Mouse (Mus musculus) left cerebral cortex, postnatal 36 days (tissue): Measurements from ENCODE around the gene Alox12b. TPM values are rescaled to one million over a fixed set of nuclear protein-coding genes. Genes with fewer than 3 reads are reported as not detected.

Experiments
- DNase-seq, 2 experiments: peaks; one replicate each; pipeline ENCODE4 v3.0.0; 2021 to 2022; ENCODE audit warnings: low spot score in 2 of 2, mixed read lengths in 1 of 2
- intact Hi-C: fragments of 180-260 bp; cut with DNase I; formaldehyde crosslinking; loops from one replicate; pipeline ENCODE4 v1.15.1; 2025
- total RNA-seq, 2 experiments: library from RNA; stranded (reverse); gene quantifications; 2 replicates each; pipeline ENCODE4 v1.2.3; 2021

Gene Alox12b
- total RNA-seq, 2 experiments from 2014 or later = 6.0 to 6.1 TPM

DNA sequence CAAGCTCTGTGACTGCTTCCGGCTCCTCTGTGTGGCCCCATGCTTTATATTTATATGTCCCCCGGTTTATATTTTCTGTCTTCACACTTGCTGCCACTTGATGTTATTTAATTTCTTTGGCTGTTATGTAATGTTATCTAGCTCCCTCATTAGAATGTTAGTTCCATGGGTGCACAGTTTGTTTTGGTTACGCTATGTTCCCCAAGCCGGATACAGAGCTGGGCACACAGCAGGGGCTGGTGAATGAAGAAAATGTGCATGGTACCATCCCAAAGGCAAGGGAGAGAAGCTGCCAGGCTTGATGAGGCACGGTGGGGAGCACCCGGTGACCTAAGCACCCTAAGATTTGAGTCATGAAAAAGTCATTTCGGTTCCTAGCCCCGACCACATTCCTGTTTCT lies 3.0 kb upstream of the Alox12b start:
- DNase-seq = no peak
- intact Hi-C loops = no loop called here

DNA sequence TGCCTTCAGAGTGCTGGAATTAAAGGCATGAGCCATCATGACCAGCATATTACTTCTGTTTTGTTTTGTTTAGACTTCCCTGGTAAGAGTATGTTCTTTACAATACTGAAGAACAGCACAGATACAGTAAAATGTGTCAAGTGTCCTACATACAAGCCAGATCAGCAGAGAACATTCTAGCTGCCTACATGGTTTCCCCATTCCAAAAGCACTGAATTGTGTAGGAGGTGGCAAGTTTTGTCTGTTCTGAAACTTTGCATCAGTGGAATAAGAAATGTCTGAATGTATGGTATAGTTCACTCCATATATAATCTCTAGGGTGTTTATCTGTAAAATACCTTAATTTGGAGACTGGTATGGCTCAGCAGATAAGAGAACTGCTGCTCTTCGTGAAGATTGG lies 1.4 kb upstream of the Alox12b start:
- no peak for DNase-seq
- intact Hi-C loops = no loop called here

DNA sequence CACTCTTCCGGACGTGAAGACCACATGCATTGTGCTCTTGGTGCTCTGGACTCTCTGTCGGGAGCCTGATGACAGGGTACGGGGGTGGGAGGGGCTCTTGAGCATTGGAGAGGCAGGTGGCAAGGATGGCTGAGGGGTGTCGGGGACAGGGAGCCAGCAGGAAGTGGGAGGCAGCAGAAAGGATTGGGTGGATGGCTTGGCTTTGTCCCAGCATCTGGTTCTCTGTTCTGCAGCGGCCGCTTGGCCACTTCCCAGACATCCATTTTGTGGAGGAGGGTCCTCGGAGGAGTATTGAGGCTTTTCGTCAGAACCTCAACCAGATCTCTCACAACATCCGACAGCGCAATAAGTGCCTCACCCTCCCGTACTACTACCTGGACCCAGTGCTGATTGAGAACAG lies 12.5 kb downstream of the Alox12b start:
- intact Hi-C loops = no loop called here
- peak; percentile 48 to 71 for DNase-seq

DNA sequence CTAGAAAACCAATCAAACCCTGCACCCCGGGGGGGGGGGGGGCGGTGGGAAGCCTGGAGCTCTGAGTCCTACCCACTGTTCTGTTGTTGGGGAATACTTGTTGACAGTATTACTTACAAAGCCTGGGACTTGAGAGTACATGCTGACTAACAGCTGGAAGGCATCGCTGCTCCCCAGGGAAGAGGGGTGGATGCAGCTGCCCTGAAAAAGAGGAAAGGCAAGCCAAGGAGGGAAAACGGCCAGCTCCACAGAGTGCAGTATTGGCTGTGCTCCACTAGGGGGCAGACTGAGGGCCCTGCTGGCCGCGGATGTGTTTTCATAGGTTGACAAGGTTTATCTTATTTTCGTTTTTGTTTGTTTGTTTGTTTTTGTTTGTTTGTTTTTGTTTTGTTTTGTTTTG lies 14.8 kb downstream of the Alox12b start:
- intact Hi-C loops = no loop called here
- peak in 1 of 2 experiments; percentile 26 for DNase-seq

DNA sequence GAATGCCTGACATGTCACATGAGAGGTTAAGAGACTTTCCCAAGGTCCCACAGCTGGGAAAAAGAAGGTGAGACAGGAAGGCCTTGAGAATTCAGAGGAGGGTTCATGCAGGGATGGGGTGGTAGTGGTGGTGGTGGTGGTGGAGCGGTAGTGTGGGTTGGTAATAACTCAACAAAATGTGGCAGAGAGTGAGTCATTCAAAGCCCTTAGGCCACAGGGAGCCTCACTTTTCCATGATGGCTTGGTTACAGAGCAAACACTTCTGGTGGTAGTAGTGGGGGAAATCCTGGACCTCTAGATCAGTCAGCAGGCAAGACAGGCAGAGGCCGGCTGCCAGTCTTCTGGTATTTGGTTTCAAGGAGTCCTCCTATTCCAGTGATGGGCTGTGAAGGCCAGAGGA lies 15.8 kb downstream of the Alox12b start:
- intact Hi-C loops = no loop called here
- DNase-seq = no peak

DNA sequence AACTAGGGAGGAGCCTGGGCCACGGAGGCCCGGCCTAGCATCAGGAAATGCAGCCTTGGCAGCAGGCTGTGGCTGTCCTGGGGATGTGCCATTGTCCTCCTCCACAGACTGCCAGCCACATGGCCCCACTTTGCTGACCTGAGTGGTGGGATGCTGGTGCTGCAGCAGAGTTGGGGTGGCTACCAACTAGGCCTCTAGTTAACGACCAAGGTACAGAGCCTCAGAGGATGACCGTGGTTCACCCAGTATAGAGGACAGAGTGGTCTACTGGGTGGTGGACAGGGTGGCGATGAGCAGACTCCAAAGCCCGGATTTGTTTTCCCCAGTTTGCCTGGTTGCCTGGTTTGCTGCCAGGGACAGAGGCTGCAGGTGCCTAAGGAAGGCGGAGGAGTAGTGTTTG lies 17.9 kb downstream of the Alox12b start:
- no peak for DNase-seq
- intact Hi-C loops = no loop called here

DNA sequence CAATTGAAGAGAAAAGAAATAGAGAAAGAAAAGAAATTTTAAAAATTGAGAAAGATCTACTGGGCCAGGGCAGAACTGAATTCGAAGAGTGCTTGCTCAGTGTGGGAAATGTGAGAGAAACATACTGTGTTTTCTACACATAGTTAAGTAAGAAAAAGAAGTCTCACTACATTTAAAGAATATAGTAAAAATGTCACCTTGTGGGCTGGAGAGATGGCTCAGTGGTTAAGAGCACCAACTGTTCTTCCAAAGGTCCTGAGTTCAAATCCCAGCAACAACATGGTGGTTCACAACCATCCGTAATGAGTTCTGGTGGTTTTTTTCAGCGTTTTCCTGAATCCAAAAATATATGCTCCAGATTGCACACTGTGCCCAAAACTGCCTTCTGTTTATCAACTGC lies 21.7 kb downstream of the Alox12b start:
- intact Hi-C loops = no loop called here
- no peak for DNase-seq

DNA sequence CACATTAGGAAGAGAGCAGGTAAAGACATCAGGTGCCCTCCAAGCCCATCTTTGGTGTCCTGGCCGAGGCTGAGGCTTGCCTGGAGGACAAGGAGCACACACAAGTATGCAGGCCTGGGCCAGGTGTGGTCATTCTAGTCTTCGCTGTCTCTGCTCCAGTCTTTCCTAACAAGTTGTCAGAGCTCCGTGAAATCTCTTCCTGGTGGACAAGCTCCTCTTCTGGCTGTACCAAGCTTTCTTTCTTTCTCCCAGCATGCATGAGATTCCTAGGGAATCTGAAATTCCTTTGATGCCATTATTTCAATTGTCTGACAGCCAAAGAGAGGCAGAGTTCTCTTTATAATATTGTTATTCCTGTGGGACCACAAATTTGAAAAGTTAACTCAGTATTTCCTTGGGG lies 22.7 kb downstream of the Alox12b start:
- DNase-seq = no peak
- intact Hi-C loops = no loop called here

DNA sequence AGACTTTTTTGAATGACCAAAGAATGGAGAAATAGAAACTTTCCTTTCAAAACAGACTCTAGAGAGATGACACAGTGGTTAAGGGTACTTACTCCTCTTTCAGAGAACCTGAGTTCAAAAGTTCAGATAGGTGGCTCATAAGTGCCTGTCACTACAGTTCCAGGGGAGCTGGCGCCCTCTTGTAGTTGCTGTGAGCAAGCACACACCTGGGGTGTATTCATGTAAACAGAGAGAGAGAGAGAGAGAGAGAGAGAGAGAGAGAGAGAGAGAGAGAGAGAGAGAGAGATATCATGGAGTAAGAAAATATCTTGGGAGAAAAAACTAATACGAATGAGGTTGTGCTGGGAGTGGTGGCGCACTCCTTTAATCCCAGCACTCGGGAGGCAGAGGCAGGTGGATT lies 23.3 kb downstream of the Alox12b start:
- no peak for DNase-seq
- intact Hi-C loops = no loop called here

DNA sequence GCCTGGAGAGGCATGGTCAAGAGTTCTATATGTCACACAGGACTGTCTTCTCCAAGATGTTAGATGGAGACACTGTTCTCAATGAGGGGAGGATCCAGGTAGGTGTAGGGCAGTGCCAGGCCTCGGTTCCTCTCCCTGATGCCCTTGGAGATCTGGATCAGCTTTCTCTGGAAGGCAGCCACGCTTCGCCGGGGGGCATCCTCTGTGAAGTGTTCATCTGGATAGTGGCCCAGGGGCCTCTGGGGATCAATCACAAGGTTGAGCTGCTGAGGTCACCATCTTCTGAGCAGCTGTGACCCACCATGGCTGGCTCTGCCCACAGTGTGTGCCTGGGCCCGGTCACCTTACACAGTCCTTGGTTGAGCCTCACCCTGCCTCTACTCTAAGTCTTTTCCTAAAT lies 28.2 kb downstream of the Alox12b start:
- intact Hi-C loops = no loop called here
- DNase-seq = no peak

DNA sequence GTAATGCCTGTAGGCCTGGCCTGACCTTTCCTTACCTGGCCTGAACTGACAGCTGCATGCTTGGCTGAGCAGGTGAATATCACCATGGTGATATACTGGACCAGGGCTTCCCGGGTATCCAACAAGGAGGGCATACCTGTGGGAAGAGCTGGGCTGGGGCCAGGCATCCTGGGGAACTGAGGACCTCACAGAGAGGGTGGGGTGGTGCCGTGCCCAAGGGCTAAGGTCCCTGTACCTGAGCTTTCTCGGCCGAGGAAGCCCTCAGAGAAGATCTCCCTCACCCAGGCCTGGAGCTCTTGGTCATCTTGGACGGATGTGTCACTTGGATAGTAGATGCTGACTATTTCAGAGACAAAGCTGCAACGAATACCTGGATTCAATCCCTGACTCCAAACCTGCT lies 29.1 kb downstream of the Alox12b start:
- DNase-seq = no peak
- intact Hi-C loops = no loop called here

DNA sequence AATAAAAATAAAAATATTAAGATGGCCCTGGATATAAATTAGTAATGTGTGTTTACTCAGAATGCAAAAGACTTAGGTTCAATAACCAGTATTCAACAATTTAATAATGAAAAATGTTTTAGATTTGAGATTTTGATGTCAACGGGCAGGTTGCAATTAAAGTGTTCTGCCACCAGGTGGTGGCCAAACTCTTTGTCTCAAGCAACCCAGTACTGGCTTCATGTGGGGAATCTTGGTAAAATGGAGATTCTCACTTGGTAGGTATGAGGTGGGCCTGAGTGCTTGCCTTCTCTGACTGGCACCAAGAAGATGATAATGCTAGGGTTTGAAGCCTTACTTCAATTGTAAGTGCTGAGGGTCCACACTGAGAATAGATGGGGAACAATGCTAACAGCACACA lies 36.1 kb downstream of the Alox12b start:
- intact Hi-C loops = loop anchor here (1.0 to 5.0 kb wide), 2 partner anchors 52 to 194 kb away; no protein-coding TSS in a partner anchor
- DNase-seq = peak in 1 of 2 experiments; percentile 23

DNA sequence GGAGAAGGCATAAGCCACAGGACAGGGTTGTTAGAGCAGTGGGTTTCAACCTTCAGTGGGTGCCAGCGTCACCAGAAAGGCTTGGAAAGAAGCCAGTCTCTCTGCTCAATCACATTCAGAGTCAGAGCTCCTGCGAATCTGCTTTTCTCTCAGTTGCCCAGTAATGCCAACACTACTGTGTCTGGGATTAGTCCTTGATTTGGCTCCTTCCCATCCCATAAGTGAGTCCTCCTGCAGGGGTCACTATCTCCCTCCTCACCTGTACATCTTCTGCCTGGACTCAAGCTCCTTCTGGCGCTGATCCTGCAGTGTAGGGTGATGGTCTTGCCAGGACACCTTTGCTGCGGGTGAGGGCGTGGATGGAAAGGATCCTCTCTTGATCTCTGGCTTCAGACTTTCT lies 40.0 kb downstream of the Alox12b start:
- no peak for DNase-seq
- intact Hi-C loops = loop anchor here (5.0 kb wide), 1 partner anchor 36 kb away; no protein-coding TSS in a partner anchor

DNA sequence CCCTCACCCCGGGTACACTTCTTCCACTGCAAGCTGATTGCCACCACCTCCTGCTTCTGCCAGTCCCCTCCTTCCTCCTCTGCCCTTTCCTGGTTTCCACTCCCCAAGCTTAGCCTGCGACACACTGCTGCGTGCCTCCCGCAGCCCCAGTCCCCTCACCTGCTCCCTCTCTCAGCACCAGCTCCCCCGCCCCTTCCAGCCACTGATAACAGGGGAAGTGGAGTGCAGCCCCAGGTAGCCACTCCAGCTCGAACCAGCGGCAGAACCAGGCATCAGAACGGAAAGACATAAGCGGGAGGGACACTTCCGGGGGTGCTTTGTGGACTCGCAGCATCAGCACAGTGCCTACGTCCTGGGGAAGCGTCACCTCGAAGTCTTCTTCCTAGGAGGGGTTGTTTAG lies 40.4 kb downstream of the Alox12b start:
- DNase-seq = no peak
- intact Hi-C loops = loop anchor here (5.0 kb wide), 1 partner anchor 35 kb away; no protein-coding TSS in a partner anchor

DNA sequence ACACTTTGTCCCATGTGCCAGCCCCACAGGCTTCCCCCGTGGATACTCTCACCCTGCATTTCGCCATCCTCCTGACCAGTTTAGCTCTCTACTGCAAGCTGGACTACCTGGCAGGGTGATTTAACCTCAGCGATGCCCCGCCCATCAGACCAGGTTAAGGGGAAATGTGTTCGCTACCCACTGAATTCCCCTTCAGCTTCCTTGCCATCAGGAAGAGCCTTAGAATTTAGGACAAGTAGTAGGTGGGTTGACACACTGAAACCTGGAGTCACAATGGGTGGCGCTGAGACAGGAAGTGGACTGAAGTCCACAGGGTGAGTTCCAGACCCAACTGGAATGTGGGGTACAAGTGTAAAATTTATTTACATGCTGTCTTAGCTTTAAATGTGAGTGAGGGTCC lies 41.0 kb downstream of the Alox12b start, which contains the start of gene Alox8:
TSS of gene Alox8 (minus strand) at position 101 of the 400 bp plus-strand sequence.
- DNase-seq = no peak
- intact Hi-C loops = loop anchor here (5.0 kb wide), 1 partner anchor 35 kb away; no protein-coding TSS in a partner anchor

DNA sequence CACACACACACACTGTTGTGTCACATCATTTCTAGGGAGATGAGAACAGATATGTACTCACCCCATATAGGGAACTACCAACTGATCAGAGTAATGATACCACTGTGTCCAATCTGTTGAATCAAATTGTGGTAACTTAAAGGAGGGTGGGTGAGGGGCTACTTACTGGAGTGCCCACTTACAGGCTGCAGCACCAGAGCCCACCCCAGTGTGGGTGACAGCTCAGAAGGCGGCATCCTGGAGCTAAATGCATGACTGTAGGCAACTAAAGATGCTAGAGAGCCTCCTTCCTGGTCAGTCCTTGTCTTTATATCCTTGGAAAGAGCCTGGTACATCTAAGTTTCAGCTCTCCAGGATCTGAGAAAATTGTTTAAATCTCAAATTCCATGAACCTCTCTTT lies 42.5 kb downstream of the Alox12b start:
- DNase-seq = no peak
- intact Hi-C loops = loop anchor here (5.0 kb wide), 1 partner anchor 33 kb away; no protein-coding TSS in a partner anchor

DNA sequence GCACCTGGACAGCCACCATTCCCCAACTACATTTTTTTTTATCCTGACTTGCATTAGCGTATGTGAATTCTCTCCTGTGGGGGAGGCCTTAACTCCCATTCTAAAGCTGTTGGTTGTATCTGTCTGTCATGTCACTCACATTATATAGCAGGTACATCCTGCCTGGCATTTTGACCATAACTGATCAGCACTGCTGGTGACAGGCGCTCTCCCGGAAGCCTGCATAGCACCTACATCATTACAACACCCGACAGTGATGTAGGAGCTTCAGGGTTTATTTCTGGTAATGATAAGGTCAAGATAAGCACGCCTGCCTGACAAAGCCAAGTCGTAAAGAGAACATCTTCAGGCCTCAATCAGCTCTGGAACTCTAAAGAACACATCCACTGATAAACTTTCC lies 43.4 kb downstream of the Alox12b start:
- intact Hi-C loops = no loop called here
- no peak for DNase-seq

DNA sequence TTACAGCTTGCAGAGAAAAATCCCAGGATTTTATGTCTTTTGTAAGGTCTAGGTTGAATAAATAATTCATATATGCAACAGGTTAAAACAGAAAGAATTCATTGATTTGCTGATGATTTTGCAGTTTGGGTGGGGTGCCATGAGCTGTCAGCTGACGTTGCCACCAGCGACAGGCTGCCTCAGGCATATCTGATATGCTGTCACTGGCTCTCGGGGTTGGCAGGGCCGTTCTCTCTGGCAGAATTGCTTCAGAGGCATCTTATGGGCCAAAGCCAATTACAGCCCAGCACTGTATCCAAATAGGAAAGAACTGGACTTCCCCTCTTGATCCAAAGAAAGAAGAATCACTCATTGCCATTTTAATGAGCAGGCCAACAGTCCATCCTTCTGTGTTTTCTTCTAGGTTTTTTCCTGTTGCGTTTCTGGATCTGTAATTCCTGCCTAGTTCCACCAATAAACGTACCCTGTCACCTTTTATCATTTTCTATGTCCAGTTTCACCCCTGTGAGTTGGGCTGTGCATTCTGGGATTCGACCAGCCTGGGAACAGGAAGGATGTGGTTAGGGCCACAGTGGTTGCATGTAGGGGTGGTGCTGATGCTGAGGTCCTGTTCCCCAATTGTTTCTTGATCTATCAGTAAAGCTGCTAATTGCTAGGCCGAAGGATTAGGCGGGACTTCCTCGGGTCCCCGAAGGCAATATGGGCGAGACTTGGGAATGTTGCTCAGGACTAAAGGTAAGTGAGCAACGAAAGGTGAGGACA lies 45.9 kb downstream of the Alox12b start:
- intact Hi-C loops = no loop called here
- no peak for DNase-seq

DNA sequence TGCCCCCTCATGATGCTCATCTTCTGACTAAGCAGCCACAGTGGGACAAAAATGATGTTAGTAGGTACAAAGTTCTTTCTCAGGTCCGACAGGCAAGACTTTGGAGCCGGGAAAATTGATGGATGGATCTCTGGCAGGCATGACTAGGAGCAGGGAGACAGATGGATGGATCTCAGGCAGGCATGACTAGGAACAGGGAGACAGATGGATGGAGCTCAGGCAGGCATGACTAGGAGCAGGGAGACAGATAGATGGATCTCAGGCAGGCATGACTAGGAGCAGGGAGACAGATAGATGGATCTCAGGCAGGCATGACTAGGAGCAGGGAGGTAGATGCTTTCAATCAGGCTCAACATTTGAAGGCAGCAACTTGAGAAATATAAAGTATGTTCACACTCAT lies 54.6 kb downstream of the Alox12b start:
- intact Hi-C loops = no loop called here

DNA sequence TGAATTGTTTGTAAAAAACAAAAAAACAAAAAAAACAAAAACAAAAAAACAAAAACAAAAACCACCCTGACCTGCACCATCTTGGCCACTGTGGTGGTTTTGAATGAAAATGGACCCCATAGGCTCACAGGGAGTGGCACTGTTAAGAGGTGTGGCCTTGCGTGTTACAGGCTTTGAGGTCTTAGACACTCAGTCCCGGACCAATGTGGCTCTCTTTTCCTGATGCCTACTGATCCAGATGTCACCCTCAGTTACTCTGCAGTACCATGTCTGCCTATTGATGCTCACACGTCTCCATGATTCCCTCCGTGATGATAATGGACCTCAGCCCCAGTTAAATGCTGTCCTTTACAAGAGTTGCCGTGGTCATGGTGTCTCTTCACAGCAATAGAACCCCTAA lies 60.6 kb downstream of the Alox12b start:
- intact Hi-C loops = no loop called here
- DNase-seq = no peak

More for the DNA sequence above, 54.6 kb downstream of the Alox12b start:
- peak; percentile 38 to 67 for DNase-seq

DNA sequence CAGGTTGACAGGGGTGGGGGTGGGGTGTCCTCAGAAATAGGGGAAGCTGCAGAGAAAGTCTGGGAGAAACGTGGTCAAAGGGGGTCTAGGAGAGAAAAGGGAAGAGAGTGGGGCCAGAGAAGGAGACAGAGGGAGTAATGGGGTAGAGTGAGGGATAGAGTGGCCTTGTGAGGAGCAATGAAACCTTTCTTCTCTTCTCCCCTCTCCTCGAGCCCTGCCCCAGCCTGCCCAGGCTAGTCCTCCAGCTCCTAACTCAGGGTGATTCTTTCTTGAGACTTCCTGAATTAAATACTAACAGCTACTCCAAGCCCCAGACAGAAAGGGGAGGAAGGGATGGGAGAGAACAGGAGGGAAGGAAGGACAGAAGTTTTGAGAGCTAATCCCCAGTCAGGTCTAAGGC lies 61.9 kb downstream of the Alox12b start:
- DNase-seq = no peak
- intact Hi-C loops = no loop called here
